Mouse (Mus musculus) testis, adult 2 months (tissue): ENCODE data around the gene Lif. TPM values are rescaled to one million over a fixed set of nuclear protein-coding genes. Genes with fewer than 3 reads are reported as not detected.
A peak's percentile ranks its signal among the peaks of the same experiment; 100 is the strongest.

Experiments used
- H3K27ac ChIP-seq: fragments of 200-500 bp; 2 replicates; pipeline ENCODE4 v1.5.1; 2012; ENCODE audit warnings: low read depth, low read length; ENCODE audit not compliant: control insufficient read depth, insufficient read depth
- H3K27me3 ChIP-seq: fragments of 200-500 bp; 2 replicates; pipeline ENCODE4 v1.6.1; 2012; ENCODE audit warnings: mild to moderate bottlenecking, low read length, moderate library complexity; ENCODE audit not compliant: control insufficient read depth, insufficient read depth
- H3K36me3 ChIP-seq: fragments of 200-500 bp; 2 replicates; pipeline ENCODE4 v1.6.1; 2012; ENCODE audit warnings: mild to moderate bottlenecking, low read length; ENCODE audit not compliant: control insufficient read depth, insufficient read depth
- H3K4me1 ChIP-seq: fragments of 200-500 bp; 2 replicates; pipeline ENCODE4 v1.6.1; 2012; ENCODE audit warnings: low read length; ENCODE audit not compliant: control insufficient read depth, insufficient read depth
- H3K4me3 ChIP-seq: fragments of 200-500 bp; 2 replicates; pipeline ENCODE4 v1.5.1; 2012; ENCODE audit warnings: low read depth, mild to moderate bottlenecking, low read length, moderate library complexity, mixed read lengths; ENCODE audit not compliant: control insufficient read depth
- CTCF ChIP-seq: fragments of 200-500 bp; IDR thresholded peaks from 2 replicates; pipeline ENCODE4 v1.5.1; 2012; ENCODE audit warnings: low read depth, mild to moderate bottlenecking, inconsistent platforms, low read length, moderate library complexity; ENCODE audit not compliant: control insufficient read depth, insufficient read depth, insufficient replicate concordance
- POLR2A ChIP-seq: fragments of 200-500 bp; IDR thresholded peaks from 2 replicates; pipeline ENCODE4 v1.6.1; 2012; ENCODE audit warnings: low read depth, mild to moderate bottlenecking, inconsistent platforms, low read length, moderate library complexity; ENCODE audit not compliant: control insufficient read depth
- polyA plus RNA-seq: library from polyadenylated mRNA; depleted of rRNA; stranded (reverse); fragments of >200 nt; gene quantifications from 2 replicates; pipeline ENCODE4 v1.2.3, GENCODE M21; 2012

Gene Lif
- polyA plus RNA-seq, 1 experiment = 0.21 TPM

DNA sequence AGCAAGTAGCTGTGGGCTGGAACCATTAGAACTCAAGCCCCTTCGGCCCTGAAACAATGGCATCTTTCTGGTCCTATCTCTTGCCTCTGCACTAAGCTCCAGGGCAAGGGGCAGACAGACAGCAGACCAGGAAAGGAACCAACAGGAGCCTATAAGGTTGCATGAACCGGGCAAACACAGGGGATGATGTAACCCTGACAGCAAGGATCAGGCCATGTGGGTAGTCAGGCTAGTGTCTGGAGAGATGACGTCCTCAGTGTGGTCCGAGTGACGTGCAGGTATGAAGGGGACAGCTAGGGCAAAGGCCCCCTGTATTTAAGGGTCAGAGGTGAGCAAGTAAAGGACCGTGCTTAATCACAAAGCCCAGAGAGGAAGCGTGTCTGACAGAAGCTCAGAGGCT, 7.1 kb upstream of the Lif start:
- Histone ChIP-seq H3K27ac (no peak overlapping the region), H3K4me3 (no peak overlapping the region), H3K36me3 (no peaks in the 10 kb centered on the region), H3K27me3 (no peaks in the 10 kb centered on the region), H3K4me1 (peaks cover 3% of the 10 kb centered on the region; the same call in 1 of the 2 replicates)
- TF ChIP-seq CTCF (no peak), POLR2A (no peak)

DNA sequence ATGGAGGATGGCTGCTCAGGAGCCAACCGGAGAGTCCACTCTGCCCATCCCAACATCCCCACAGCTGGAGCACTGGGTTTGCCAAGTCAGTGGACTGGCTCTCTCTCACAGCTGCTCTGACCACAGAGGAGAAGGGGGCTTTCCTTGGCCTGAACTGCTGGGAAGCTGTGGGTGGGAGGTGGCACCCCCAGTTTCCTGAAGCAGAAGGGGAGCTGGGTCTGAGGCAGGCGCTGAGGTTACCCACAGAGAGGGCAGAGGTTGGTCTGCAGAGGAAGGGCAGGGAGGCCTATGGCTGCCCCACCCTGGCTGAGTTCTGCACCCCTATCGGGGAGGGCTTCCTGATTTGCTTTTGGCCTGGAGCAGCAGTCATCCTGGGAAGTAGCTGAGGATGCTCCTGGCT, 6.0 kb upstream of the Lif start:
- Histone ChIP-seq H3K4me3 (no peak overlapping the region), H3K36me3 (no peaks in the 10 kb centered on the region), H3K27me3 (no peaks in the 10 kb centered on the region), H3K4me1 (peaks cover 3% of the 10 kb centered on the region; the same call in 1 of the 2 replicates), H3K27ac (no peak overlapping the region)
- TF ChIP-seq POLR2A (no peak), CTCF (no peak)

DNA sequence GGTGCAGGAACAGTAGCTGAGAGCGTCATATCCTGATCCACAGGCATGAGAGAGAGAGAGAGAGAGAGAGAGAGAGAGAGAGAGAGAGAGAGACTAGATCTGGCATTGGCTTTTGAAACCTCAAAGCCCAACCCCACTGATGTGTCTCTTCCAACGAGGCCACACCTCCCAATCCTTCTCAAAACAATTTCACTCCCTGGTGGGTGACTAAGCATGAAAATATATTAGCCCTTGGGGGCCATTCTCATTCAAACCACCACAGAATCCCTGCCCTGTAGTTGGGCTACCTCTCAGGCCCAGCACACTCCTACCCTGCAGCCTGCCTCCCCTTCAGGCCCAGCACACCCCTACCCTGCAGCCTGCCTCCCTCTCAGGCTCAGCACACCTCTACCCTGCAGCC, 4.5 kb upstream of the Lif start:
- Histone ChIP-seq H3K4me3 (no peak overlapping the region), H3K36me3 (no peaks in the 10 kb centered on the region), H3K27ac (no peak overlapping the region), H3K4me1 (peaks cover 3% of the 10 kb centered on the region; the same call in 1 of the 2 replicates), H3K27me3 (no peaks in the 10 kb centered on the region)
- TF ChIP-seq CTCF (no peak), POLR2A (no peak)

DNA sequence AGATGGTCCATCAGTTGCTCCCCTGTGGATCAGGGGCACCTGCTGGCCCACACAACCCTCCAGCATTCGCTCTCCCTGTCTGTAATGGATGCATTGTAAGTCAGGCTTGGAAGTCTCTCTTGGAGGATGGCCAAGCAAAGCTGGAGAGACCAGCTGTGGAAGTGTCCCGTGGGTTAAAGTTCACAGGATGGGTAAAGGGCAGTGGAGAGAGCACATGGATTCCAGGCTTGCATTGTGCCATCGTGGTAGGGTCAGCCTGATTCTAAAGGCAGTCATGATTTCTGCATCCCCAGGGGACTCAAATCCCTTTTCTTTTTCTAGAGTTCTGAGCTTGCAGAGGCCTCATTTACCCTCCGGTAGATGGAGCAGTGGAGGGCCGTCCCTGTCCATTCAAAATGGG, 399 bp downstream of the Lif start:
- Histone ChIP-seq H3K27ac (no peak overlapping the region), H3K4me1 (no peaks in the 10 kb centered on the region; the same call in 1 of the 2 replicates), H3K27me3 (no peaks in the 10 kb centered on the region), H3K36me3 (no peaks in the 10 kb centered on the region), H3K4me3 (no peak overlapping the region)
- no peak for TF ChIP-seq POLR2A
- TF ChIP-seq CTCF = no peak

DNA sequence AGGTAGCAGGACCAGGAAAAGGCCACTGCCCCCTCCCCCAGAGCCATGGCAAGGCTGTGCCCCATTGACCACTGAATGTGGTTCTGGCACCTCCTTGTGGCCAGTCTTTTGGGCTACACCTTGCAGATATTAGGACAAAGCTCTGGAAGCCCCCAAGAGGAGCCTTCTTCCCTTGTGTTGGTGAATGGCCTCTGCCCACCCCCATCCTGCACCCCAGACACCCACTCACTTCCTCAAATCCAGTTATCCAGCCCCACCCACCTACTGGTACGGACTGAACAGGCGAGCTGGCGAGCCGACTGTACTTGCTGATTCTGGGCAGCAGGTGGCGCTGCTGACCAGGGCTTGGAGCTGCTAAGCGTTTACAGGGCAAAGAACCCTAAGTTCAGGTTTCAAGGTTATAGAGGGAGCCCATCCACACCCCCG, 1.3 kb downstream of the Lif start:
- no peaks in the 10 kb centered on the region for H3K27me3 ChIP-seq
- H3K4me1 ChIP-seq = no peaks in the 10 kb centered on the region; the same call in 1 of the 2 replicates
- H3K36me3 ChIP-seq = no peaks in the 10 kb centered on the region
- H3K27ac ChIP-seq = no peak overlapping the region
- TF ChIP-seq POLR2A = no peak
- peak; percentile 95 for TF ChIP-seq CTCF
- H3K4me3 ChIP-seq = no peak overlapping the region

DNA sequence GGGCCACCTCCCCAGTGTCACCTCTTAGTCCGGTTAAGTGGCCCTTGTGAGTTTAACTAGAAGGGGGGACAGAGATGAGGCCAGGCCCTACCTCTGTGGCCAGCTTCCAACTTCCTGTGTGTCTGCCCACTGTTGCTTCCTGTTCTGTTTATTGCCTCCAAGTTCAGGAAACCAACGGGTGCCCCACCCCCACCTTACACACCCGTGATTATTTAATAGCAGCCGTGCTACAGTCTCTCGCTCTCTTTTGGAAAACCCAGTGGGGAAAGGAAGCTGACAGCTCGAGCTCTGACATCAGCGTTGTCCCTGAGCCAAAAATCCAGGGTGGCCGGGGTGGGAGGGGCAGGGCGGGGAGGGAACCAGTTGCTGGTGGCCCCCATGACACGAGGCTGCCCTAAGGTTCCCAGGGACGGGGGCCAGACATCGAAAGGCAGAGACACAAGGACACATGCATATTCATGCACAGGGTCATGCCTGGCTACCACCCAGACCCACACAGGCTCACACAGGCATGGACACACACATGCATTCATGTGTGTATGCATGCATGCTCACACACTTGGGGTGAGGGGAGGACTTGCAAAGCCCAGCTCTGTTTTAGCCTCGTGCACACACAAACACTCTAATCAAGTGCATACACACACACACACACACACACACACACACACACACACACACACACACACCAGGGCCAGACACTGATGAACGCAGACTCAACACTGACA, 3.3 kb downstream of the Lif start:
- Histone ChIP-seq H3K27me3 (no peaks in the 10 kb centered on the region), H3K27ac (no peak overlapping the region), H3K4me1 (no peaks in the 10 kb centered on the region; the same call in 1 of the 2 replicates), H3K4me3 (no peak overlapping the region), H3K36me3 (no peaks in the 10 kb centered on the region)
- TF ChIP-seq POLR2A (no peak), CTCF (no peak)

DNA sequence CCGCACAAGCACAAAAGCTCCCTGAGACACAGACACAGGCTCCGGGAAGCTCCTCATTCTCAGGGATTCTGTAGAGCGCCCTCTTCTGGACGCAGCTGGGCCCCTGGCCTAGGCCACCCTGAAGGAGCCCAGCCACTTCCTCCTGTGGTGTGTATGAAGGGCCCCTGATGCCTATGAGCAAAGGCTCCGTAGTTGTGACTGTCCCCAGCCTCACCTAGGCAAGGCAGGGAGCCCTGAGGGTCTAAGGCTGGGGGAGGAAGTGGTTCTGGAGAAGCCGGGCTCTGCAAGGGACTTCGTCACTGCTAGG, 3.8 kb downstream of the Lif start:
- H3K4me3 ChIP-seq = no peak overlapping the region
- H3K27me3 ChIP-seq = no peaks in the 10 kb centered on the region
- peak; percentile 41; the same call in 1 of the 2 replicates for TF ChIP-seq CTCF
- TF ChIP-seq POLR2A = no peak

More for the DNA sequence above, 3.8 kb downstream of the Lif start:
- Histone ChIP-seq H3K36me3 (no peaks in the 10 kb centered on the region), H3K27ac (no peak overlapping the region), H3K4me1 (peaks cover 2% of the 10 kb centered on the region; the same call in 1 of the 2 replicates)
